Mouse (Mus musculus): Measurements from ENCODE around the gene Helb. TPM values are rescaled to one million over a fixed set of nuclear protein-coding genes. Genes with fewer than 3 reads are reported as not detected.

Helb gene
- polyA plus RNA-seq (2014; fragmentation: Illumina TruSeq; extraction: RNeasy Lipid Tissue Mini Kit (QIAGEN cat#74804); ENCODE audit: low read depth, low replicate concordance) = 6.1 TPM

DNA sequence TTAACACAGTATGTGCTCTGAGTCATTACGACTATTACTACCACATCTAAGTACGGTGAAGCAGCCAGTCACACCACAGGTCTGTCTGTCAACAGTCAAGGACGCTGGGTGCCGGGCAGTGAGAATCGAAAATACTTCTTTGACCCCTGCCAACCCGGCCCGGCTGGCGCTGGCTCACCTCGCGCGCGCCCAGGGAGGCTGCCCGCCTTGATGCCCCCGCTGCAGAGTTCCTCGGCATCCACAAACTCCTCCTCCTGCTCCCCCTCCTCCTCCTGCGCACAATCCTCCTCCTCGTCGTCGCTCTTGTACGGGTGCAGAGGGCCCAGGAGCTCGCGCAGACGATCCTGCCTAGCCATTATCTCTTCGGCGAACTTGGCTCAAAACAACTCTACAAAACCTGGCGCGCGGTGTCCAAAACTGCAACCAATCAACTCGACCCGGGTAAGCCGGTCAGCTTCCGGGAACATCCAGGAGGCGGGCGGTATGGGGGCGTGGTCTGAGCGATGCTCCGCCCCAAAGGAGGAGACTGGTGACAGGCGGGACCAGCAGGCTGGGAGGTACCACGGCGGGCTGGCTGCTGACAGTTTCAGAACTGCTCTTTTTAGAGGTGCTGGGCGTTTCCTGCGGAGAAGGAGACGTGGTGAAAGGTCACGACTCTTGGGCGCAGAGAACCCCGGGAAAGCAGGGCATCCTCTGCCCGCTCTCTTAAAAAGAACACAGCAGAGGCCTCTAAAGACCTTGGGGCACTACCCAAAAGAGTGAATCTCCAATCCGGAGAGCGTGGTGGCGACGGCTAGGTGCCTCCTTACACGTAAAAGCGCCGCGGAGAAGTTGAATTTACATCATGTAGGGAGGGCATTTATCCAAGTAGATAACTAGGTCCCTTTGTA is at the start of gene Helb:
TSS of gene Helb (minus strand) at position 481 of the 890 bp plus-strand sequence.

Other genes starting within 250 kb of the Helb start
- 159 TPM for gene Tmbim4, start 88.6 kb upstream of the Helb start, polyA plus RNA-seq (2014; fragmentation: Illumina TruSeq; extraction: RNeasy Lipid Tissue Mini Kit (QIAGEN cat#74804); ENCODE audit: low read depth, low replicate concordance)
- 6.6 TPM for gene Irak3, start 89.1 kb upstream of the Helb start, polyA plus RNA-seq (2014; fragmentation: Illumina TruSeq; extraction: RNeasy Lipid Tissue Mini Kit (QIAGEN cat#74804); ENCODE audit: low read depth, low replicate concordance)
- 21.1 TPM for gene Llph, start 114.1 kb upstream of the Helb start, polyA plus RNA-seq (2014; fragmentation: Illumina TruSeq; extraction: RNeasy Lipid Tissue Mini Kit (QIAGEN cat#74804); ENCODE audit: low read depth, low replicate concordance)